Mouse (Mus musculus): ENCODE data around the gene Gm20388. TPM values are rescaled to one million over a fixed set of nuclear protein-coding genes. Genes with fewer than 3 reads are reported as not detected.

Gm20388 gene
- polyA plus RNA-seq, 1 experiment, result 23.9 TPM

DNA sequence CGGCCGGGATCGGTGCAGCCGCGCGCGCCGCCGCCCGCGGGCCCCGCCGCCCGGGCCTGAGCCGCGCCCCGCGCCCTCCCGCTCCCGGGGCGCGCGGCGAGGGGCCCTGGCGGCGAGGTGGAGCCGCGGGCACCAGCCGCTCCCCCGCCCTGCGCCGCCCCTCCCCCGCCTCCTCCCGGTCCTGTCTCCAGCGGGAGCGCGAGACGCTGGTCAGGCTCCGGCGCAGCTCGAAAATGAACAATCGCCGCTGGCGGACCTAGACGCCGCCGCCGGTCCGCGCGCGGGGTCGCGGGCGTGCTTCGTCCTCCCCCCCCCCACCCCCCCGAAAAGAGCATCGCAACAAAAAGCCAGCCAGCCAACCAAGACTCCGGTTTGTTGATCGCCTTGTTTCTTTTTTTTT, 1819.5 kb downstream of the Gm20388 start:
- H3K4me1 ChIP-seq (ENCODE audit: control insufficient read depth, insufficient read depth, low read length), result peaks cover 4% of the 10 kb centered on the region; the same call in 1 of the 2 replicates
- no peak for TF ChIP-seq CTCF (IDR thresholded peaks at IDR 0.05; ENCODE audit: extremely low read depth, insufficient read depth, low read length)

GRCm38 (mm10) chr8:121730646-121731045, 1820.0 kb downstream of the Gm20388 start:
- H3K4me1 ChIP-seq (ENCODE audit: control insufficient read depth, insufficient read depth, low read length), result peaks cover 4% of the 10 kb centered on the region; the same call in 1 of the 2 replicates
- peak overlapping the region; percentile 83 for H3K27ac ChIP-seq (ENCODE audit: insufficient read depth, low read length)
- peak overlapping the region; percentile 100 for H3K4me3 ChIP-seq (ENCODE audit: insufficient read depth, low read length)
- TF ChIP-seq POLR2A (IDR thresholded peaks at IDR 0.05; ENCODE audit: extremely low read depth, insufficient read depth, low read length) (no peak), CTCF (IDR thresholded peaks at IDR 0.05; ENCODE audit: extremely low read depth, insufficient read depth, low read length) (no peak)

More for the DNA sequence above, 1819.5 kb downstream of the Gm20388 start:
- Histone ChIP-seq H3K27ac (ENCODE audit: insufficient read depth, low read length) (no peak overlapping the region), H3K4me3 (ENCODE audit: insufficient read depth, low read length) (peak overlapping the region; percentile 100)

DNA sequence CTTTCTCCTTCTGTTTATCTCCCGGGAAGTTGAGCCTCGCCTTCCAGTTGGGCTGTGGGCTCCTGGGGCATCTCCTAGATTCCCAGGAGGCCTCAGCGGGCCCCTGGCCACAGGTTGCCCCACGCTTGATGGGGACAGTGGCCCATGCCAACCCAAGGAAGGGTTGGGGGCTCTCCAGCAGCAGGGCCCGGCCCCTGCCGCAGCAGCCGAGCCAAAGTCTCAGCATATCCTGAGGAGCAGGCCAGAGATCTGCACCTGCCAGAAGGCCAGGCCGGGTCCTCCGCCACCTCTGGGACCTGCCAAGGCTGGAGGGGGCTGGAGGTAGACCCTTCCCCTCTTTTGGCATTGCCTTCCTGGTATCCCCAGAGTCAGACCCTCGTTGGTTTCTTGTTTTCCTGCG, 1820.4 kb downstream of the Gm20388 start:
- TF ChIP-seq POLR2A (IDR thresholded peaks at IDR 0.05; ENCODE audit: extremely low read depth, insufficient read depth, low read length) (no peak), CTCF (IDR thresholded peaks at IDR 0.05; ENCODE audit: extremely low read depth, insufficient read depth, low read length) (no peak)
- Histone ChIP-seq H3K27ac (ENCODE audit: insufficient read depth, low read length) (peak overlapping the region; percentile 83), H3K4me1 (ENCODE audit: control insufficient read depth, insufficient read depth, low read length) (peaks cover 4% of the 10 kb centered on the region; the same call in 1 of the 2 replicates), H3K4me3 (ENCODE audit: insufficient read depth, low read length) (peak overlapping the region; percentile 100)

- peaks cover 6% of the 10 kb centered on the region for H3K4me1 ChIP-seq (ENCODE audit: control insufficient read depth, insufficient read depth, low read length)
- TF ChIP-seq POLR2A (IDR thresholded peaks at IDR 0.05; ENCODE audit: extremely low read depth, insufficient read depth, low read length) (peak; percentile 65; the same call in 1 of the 2 replicates), CTCF (IDR thresholded peaks at IDR 0.05; ENCODE audit: extremely low read depth, insufficient read depth, low read length) (no peak)
- peak overlapping the region; percentile 83 for H3K27ac ChIP-seq (ENCODE audit: insufficient read depth, low read length)
- peak overlapping the region; percentile 100 for H3K4me3 ChIP-seq (ENCODE audit: insufficient read depth, low read length)
Observed at GRCm38 (mm10) chr8:121731471-121732333, 1821.1 kb downstream of the Gm20388 start.

DNA sequence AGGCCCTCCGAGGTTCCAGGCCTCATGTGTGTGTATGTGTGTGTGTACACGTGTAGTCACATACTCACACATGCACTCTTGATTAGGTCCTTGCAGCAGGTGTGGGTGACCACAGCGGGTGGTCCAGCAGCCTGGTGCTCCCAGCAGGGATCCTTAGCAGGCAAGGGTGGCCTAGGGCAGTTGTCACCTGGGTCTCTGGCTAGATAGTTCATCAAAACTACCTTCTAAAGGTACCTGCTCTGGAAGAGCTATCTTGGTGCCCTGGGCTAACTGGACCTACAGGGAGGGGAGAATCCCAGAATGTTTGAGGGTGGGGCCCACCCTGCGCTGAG, 1821.7 kb downstream of the Gm20388 start:
- Histone ChIP-seq H3K4me3 (ENCODE audit: insufficient read depth, low read length) (peak overlapping the region; percentile 100), H3K27ac (ENCODE audit: insufficient read depth, low read length) (peak overlapping the region; percentile 83), H3K4me1 (ENCODE audit: control insufficient read depth, insufficient read depth, low read length) (peaks cover 8% of the 10 kb centered on the region)
- TF ChIP-seq POLR2A (IDR thresholded peaks at IDR 0.05; ENCODE audit: extremely low read depth, insufficient read depth, low read length) (no peak), CTCF (IDR thresholded peaks at IDR 0.05; ENCODE audit: extremely low read depth, insufficient read depth, low read length) (no peak)

DNA sequence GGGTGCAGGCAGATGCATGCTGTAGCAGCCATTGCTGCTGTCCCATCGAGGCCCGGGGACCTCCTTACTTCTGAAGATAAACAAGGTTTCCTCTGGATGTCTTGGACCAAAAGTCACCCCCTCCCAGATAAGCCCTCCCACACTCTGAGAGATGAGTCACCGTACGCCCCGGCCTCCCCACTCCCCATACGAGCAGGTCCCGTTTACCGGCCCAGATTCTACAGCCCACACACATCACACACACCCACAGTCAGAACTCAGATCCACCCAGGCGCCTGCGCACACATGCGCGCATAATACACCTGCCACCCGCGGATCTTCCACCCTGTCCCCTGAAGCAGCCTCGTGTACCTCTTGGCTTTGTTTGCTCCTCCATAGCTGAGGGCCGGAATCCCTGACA, 1823.6 kb downstream of the Gm20388 start:
- Histone ChIP-seq H3K4me3 (ENCODE audit: insufficient read depth, low read length) (no peak overlapping the region), H3K4me1 (ENCODE audit: control insufficient read depth, insufficient read depth, low read length) (peaks cover 8% of the 10 kb centered on the region), H3K27ac (ENCODE audit: insufficient read depth, low read length) (peak overlapping the region; percentile 10; the same call in 1 of the 2 replicates)
- no peak for TF ChIP-seq CTCF (IDR thresholded peaks at IDR 0.05; ENCODE audit: extremely low read depth, insufficient read depth, low read length)
- no peak for TF ChIP-seq POLR2A (IDR thresholded peaks at IDR 0.05; ENCODE audit: extremely low read depth, insufficient read depth, low read length)

DNA sequence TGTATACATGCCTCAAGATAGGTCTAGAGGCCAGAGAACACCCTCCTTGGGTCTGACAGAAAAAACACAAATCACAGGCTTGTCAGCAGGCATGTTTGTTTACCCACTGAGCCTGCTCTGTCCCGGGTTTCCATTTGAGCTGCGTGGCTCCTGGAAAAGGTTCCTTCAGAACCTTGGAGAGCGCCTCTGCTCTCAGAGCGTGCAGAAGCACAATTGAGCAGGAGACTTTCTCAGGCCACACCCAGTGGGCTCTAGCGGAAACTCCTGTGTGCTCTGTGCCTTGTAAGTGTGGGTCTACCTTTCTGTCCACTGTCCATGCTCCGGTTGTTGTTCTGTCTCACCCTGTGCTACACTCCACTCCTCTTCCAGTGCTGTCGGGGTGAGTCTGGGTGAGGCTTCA, 1825.6 kb downstream of the Gm20388 start:
- no peak for TF ChIP-seq POLR2A (IDR thresholded peaks at IDR 0.05; ENCODE audit: extremely low read depth, insufficient read depth, low read length)
- no peak for TF ChIP-seq CTCF (IDR thresholded peaks at IDR 0.05; ENCODE audit: extremely low read depth, insufficient read depth, low read length)
- Histone ChIP-seq H3K27ac (ENCODE audit: insufficient read depth, low read length) (no peak overlapping the region), H3K4me3 (ENCODE audit: insufficient read depth, low read length) (no peak overlapping the region), H3K4me1 (ENCODE audit: control insufficient read depth, insufficient read depth, low read length) (peaks cover 10% of the 10 kb centered on the region)

- H3K4me1 ChIP-seq (ENCODE audit: control insufficient read depth, insufficient read depth, low read length), result peaks cover 6% of the 10 kb centered on the region; the same call in 1 of the 2 replicates
- H3K4me3 ChIP-seq (ENCODE audit: insufficient read depth, low read length), result no peak overlapping the region
- no peak overlapping the region for H3K27ac ChIP-seq (ENCODE audit: insufficient read depth, low read length)
- TF ChIP-seq CTCF (IDR thresholded peaks at IDR 0.05; ENCODE audit: extremely low read depth, insufficient read depth, low read length) (no peak), POLR2A (IDR thresholded peaks at IDR 0.05; ENCODE audit: extremely low read depth, insufficient read depth, low read length) (no peak)
Observed at GRCm38 (mm10) chr8:121740721-121741120, 1830.1 kb downstream of the Gm20388 start.

DNA sequence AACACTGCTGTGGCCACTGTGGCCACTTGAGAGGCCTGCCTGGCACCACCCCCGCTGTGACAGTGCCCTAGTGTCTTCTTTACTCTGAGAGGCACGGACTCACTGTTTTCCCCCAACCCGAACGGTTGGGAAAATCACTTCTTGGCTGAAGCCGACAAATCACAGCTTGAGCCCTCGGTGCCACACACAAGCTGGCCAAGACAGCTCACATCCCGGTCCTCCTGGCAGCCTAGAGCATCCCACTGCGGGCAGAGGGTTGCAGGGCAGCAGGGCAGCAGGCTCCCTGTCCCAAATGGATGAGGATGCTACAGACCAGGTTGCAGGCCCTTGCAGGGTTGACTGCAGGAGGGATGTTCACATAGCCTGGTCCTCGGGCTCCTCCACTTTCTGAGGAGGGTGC, 1838.9 kb downstream of the Gm20388 start:
- no peak overlapping the region for H3K4me3 ChIP-seq (ENCODE audit: insufficient read depth, low read length)

GRCm38 (mm10) chr8:121750512-121750911, 1839.9 kb downstream of the Gm20388 start:
- Histone ChIP-seq H3K27ac (ENCODE audit: insufficient read depth, low read length) (no peak overlapping the region), H3K4me3 (ENCODE audit: insufficient read depth, low read length) (no peak overlapping the region), H3K4me1 (ENCODE audit: control insufficient read depth, insufficient read depth, low read length) (no peaks in the 10 kb centered on the region)
- TF ChIP-seq POLR2A (IDR thresholded peaks at IDR 0.05; ENCODE audit: extremely low read depth, insufficient read depth, low read length) (no peak), CTCF (IDR thresholded peaks at IDR 0.05; ENCODE audit: extremely low read depth, insufficient read depth, low read length) (peak; percentile 38)

More for the DNA sequence above, 1838.9 kb downstream of the Gm20388 start:
- no peaks in the 10 kb centered on the region for H3K4me1 ChIP-seq (ENCODE audit: control insufficient read depth, insufficient read depth, low read length)
- TF ChIP-seq CTCF (IDR thresholded peaks at IDR 0.05; ENCODE audit: extremely low read depth, insufficient read depth, low read length) (no peak), POLR2A (IDR thresholded peaks at IDR 0.05; ENCODE audit: extremely low read depth, insufficient read depth, low read length) (no peak)
- H3K27ac ChIP-seq (ENCODE audit: insufficient read depth, low read length), result no peak overlapping the region

Data from cortical plate, adult 2 months (tissue).